Mouse (Mus musculus): ENCODE measurements at regions not wholly inside any gene's neighbourhood (a gene's known extent, or its start where the extent isn't known, plus 50 kb on each side); places are given as distances from the start of the nearest gene placed in this dataset.

DNA sequence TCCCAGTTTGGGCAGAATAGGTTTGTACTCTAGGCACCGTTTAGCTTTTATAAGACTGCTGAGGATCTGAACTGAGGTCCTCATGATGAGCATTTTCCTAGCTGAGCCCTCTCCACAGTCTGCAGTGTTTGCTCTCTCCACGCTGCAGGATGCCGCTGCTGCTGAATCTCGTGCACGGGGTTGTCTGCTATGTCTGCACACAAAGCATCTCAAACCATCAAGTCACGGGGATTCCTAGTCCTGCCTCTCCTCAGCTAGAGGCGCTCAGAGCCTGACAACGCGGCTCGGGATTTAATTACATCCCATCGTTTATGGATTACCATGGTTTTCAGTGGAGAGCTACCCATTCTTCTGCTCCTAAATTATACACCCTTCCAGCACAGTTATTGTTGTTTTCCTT, 175.6 kb downstream of the Rnf144b start:
- no peak for DNase-seq (ENCODE audit: extremely low read depth)
- Histone ChIP-seq H3K9me3 (replicated peaks; ENCODE audit: low read length) (no peaks in the 10 kb centered on the region), H3K4me3 (replicated peaks in 1 of 3; ENCODE audit: low read depth in 2 of 3, low read length in 2 of 3, poor library complexity in 1 of 3) (no peak overlapping the region), H3K79me2 (replicated peaks; ENCODE audit: control insufficient read depth, extremely low read depth, insufficient read depth, poor library complexity, severe bottlenecking) (no peaks in the 10 kb centered on the region), H3K36me3 (replicated peaks in 1 of 2; ENCODE audit: control insufficient read depth in 1 of 2, insufficient read depth in 1 of 2, low read length in 1 of 2) (no peaks in the 10 kb centered on the region), H3K4me2 (ENCODE audit: insufficient read depth, low read depth, poor library complexity, severe bottlenecking) (no peak overlapping the region), H3K4me1 (ENCODE audit: control insufficient read depth in 1 of 2, insufficient read depth in 2 of 2) (no peaks in the 10 kb centered on the region), H3K27ac (ENCODE audit: insufficient read depth, low read depth) (no peak overlapping the region), H3K9ac (ENCODE audit: insufficient read depth, low read depth) (no peak overlapping the region), H3K27me3 (replicated peaks) (peaks cover 4% of the 10 kb centered on the region)
- dilution Hi-C loops (cut with MboI; ENCODE audit: extremely low pct_ligation_motif_present, extremely low pct_unique_long_range_greater_than_20kb, low sequenced_read_pairs) (no loop called here), in situ Hi-C loops (cut with MboI; ENCODE audit: low pct_ligation_motif_present, low pct_unique_long_range_greater_than_20kb, low sequenced_read_pairs) (no loop called here)
- no peak for TF ChIP-seq SIN3A (IDR thresholded peaks at IDR 0.05; ENCODE audit: low read length)
- TF ChIP-seq ZMIZ1 (IDR thresholded peaks at IDR 0.05; ENCODE audit: low read depth, low read length), result no peak
- no peak for TF ChIP-seq ZNF384 (IDR thresholded peaks at IDR 0.05; ENCODE audit: low read depth, low read length)
- no peak for TF ChIP-seq POLR2A (IDR thresholded peaks at IDR 0.05; ENCODE audit: low read depth, low read length)
- no peak for TF ChIP-seq MEF2A (IDR thresholded peaks at IDR 0.05; ENCODE audit: borderline replicate concordance, low read depth, low read length)
- no peak for TF ChIP-seq USF1 (IDR thresholded peaks at IDR 0.05; ENCODE audit: low read depth, low read length)

DNA sequence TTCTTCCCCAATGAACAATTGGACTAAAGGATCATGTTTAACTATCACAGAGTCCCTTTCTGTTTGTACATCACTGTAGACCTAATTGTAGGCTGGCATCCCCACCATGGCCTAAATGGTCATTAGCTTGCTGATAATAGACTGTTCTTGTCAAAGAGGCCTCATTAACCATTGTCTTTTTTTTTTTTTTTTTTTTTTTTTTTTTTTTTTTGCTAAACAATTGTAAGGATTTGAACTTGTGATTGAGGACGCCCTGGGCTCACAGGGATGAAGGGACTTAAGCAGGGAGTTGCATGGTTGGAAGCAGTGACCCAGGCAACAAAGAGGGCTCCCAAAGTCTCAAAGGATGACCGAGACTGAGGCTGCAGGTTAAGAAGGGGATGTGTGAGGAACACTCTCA, 178.0 kb downstream of the Rnf144b start:
- no peak overlapping the region for H3K9ac ChIP-seq (ENCODE audit: insufficient read depth, low read depth)
- no peak overlapping the region for H3K27ac ChIP-seq (ENCODE audit: insufficient read depth, low read depth)
- DNase-seq (ENCODE audit: extremely low read depth), result no peak
- no peak overlapping the region for H3K4me3 ChIP-seq (replicated peaks in 1 of 3; ENCODE audit: low read depth in 2 of 3, low read length in 2 of 3, poor library complexity in 1 of 3)
- dilution Hi-C loops (cut with MboI; ENCODE audit: extremely low pct_ligation_motif_present, extremely low pct_unique_long_range_greater_than_20kb, low sequenced_read_pairs), result no loop called here
- no peaks in the 10 kb centered on the region for H3K9me3 ChIP-seq (replicated peaks; ENCODE audit: low read length)
- H3K27me3 ChIP-seq (replicated peaks), result peaks cover 14% of the 10 kb centered on the region
- H3K79me2 ChIP-seq (replicated peaks; ENCODE audit: control insufficient read depth, extremely low read depth, insufficient read depth, poor library complexity, severe bottlenecking), result no peaks in the 10 kb centered on the region
- no peak overlapping the region for H3K4me2 ChIP-seq (ENCODE audit: insufficient read depth, low read depth, poor library complexity, severe bottlenecking)
- H3K36me3 ChIP-seq (replicated peaks in 1 of 2; ENCODE audit: control insufficient read depth in 1 of 2, insufficient read depth in 1 of 2, low read length in 1 of 2), result no peaks in the 10 kb centered on the region
- in situ Hi-C loops (cut with MboI; ENCODE audit: low pct_ligation_motif_present, low pct_unique_long_range_greater_than_20kb, low sequenced_read_pairs), result no loop called here
- TF ChIP-seq NELFE (IDR thresholded peaks at IDR 0.05; ENCODE audit: low read depth, low read length), result no peak
- TF ChIP-seq CHD1 (IDR thresholded peaks at IDR 0.05; ENCODE audit: low read depth, low read length), result no peak
- no peak for TF ChIP-seq SMC3 (IDR thresholded peaks at IDR 0.05; ENCODE audit: low read depth, low read length)
- no peak for TF ChIP-seq IRF4 (IDR thresholded peaks at IDR 0.05; ENCODE audit: low read depth, low read length)
- H3K4me1 ChIP-seq (ENCODE audit: control insufficient read depth in 1 of 2, insufficient read depth in 2 of 2), result no peaks in the 10 kb centered on the region

DNA sequence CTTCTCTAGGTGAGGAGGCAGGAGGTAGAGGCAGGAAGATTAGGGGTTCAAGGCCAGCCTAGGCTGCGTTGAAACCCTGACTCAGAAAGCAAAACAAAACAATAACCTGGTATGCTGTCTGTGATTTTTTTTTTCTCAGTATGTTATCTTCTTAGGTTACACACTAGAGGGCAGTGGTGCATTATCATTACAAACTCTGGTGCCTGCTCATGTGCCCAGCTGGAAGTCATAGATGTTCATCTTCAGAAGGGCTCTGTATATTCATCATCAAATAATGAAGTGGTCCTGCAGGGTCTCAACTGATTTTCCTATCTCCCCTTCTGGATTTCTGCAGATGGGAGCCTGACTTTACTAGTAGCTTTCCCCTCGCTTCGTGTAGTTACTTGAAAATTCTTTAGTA, 178.6 kb downstream of the Rnf144b start:
- TF ChIP-seq PAX5 (IDR thresholded peaks at IDR 0.05; ENCODE audit: low read length), result no peak
- TF ChIP-seq SIN3A (IDR thresholded peaks at IDR 0.05; ENCODE audit: low read length), result no peak
- peak; percentile 54; the same call in 1 of the 2 replicates for TF ChIP-seq ZNF384 (IDR thresholded peaks at IDR 0.05; ENCODE audit: low read depth, low read length)
- TF ChIP-seq ZC3H11A (IDR thresholded peaks at IDR 0.05; ENCODE audit: low read depth, low read length), result no peak
- TF ChIP-seq EP300 (IDR thresholded peaks at IDR 0.05; ENCODE audit: low read length), result no peak
- TF ChIP-seq MAX (IDR thresholded peaks at IDR 0.05; ENCODE audit: low read length), result no peak
- no peak for TF ChIP-seq HCFC1 (IDR thresholded peaks at IDR 0.05; ENCODE audit: low read depth, low read length)
- TF ChIP-seq CTCF (conservative IDR thresholded peaks at IDR 0.05 in 1 of 2, IDR thresholded peaks at IDR 0.05 in 1 of 2; ENCODE audit: low read depth in 2 of 2, low read length in 2 of 2), result peak; percentile 16 to 40; a peak in 2 of 4 replicates
- TF ChIP-seq ZKSCAN1 (IDR thresholded peaks at IDR 0.05; ENCODE audit: borderline replicate concordance, low read depth, low read length), result no peak
- TF ChIP-seq RAD21 (IDR thresholded peaks at IDR 0.05; ENCODE audit: low read depth, low read length), result peak; percentile 46
- TF ChIP-seq CHD1 (IDR thresholded peaks at IDR 0.05; ENCODE audit: low read depth, low read length), result no peak
- no peak for TF ChIP-seq KAT2A (IDR thresholded peaks at IDR 0.05; ENCODE audit: insufficient replicate concordance, low read length)
- no peak for TF ChIP-seq GABPA (IDR thresholded peaks at IDR 0.05; ENCODE audit: insufficient replicate concordance, low read depth, low read length)
- TF ChIP-seq MAZ (IDR thresholded peaks at IDR 0.05; ENCODE audit: low read depth, low read length), result no peak

More for the DNA sequence above, 178.6 kb downstream of the Rnf144b start:
- Histone ChIP-seq H3K4me3 (replicated peaks in 1 of 3; ENCODE audit: low read depth in 2 of 3, low read length in 2 of 3, poor library complexity in 1 of 3) (no peak overlapping the region), H3K36me3 (replicated peaks in 1 of 2; ENCODE audit: control insufficient read depth in 1 of 2, insufficient read depth in 1 of 2, low read length in 1 of 2) (no peaks in the 10 kb centered on the region), H3K9ac (ENCODE audit: insufficient read depth, low read depth) (no peak overlapping the region), H3K9me3 (replicated peaks; ENCODE audit: low read length) (no peaks in the 10 kb centered on the region), H3K4me2 (ENCODE audit: insufficient read depth, low read depth, poor library complexity, severe bottlenecking) (no peak overlapping the region), H3K27me3 (replicated peaks) (peaks cover 14% of the 10 kb centered on the region), H3K79me2 (replicated peaks; ENCODE audit: control insufficient read depth, extremely low read depth, insufficient read depth, poor library complexity, severe bottlenecking) (no peaks in the 10 kb centered on the region), H3K27ac (ENCODE audit: insufficient read depth, low read depth) (no peak overlapping the region), H3K4me1 (ENCODE audit: control insufficient read depth in 1 of 2, insufficient read depth in 2 of 2) (no peaks in the 10 kb centered on the region)
- in situ Hi-C loops (cut with MboI; ENCODE audit: low pct_ligation_motif_present, low pct_unique_long_range_greater_than_20kb, low sequenced_read_pairs) (no loop called here), dilution Hi-C loops (cut with MboI; ENCODE audit: extremely low pct_ligation_motif_present, extremely low pct_unique_long_range_greater_than_20kb, low sequenced_read_pairs) (no loop called here)
- DNase-seq (ENCODE audit: extremely low read depth), result peak; percentile 31
